Mouse (Mus musculus): ENCODE measurements around the gene Ebf3. TPM values are rescaled to one million over a fixed set of nuclear protein-coding genes. Genes with fewer than 3 reads are reported as not detected.

The Ebf3 gene
- polyA plus RNA-seq, 1 experiment = not detected

- Histone ChIP-seq H3K36me3 (replicated peaks; ENCODE audit: low read length) (no peaks in the 10 kb centered on the region), H3K27me3 (replicated peaks) (peaks cover 44% of the 10 kb centered on the region), H3K9me3 (no peaks in the 10 kb centered on the region), H3K4me3 (replicated peaks) (no peak overlapping the region), H3K4me1 (no peaks in the 10 kb centered on the region)
- no peak for TF ChIP-seq GATA1 (IDR thresholded peaks at IDR 0.05; ENCODE audit: borderline replicate concordance, low read length)
- no peak for TF ChIP-seq FLI1 (IDR thresholded peaks at IDR 0.05; ENCODE audit: low read length)
Observed at GRCm38 (mm10) chr7:137289290-137289957, 24.8 kb downstream of the Ebf3 start.

DNA sequence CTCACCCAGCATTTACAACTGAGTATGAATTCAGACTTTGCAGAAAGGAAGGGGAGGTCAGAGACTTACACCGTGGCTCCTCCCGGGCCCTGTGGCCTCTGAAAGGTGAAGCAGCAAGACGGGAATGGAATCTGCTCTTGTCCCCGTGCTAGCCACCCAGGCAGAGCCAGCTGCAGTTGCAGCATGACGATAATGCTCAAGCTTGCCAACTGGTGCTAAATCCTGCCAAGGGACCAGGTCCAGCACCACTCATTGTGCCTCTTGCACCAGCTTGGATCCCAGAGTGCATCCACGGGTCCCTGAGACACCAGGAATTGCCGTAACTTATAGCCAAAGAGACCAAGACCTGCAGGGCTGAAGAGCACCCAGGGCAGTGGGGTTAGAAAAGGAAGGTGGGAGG, 36.1 kb downstream of the Ebf3 start:
- Histone ChIP-seq H3K9me3 (no peaks in the 10 kb centered on the region), H3K4me3 (replicated peaks) (no peak overlapping the region), H3K27me3 (replicated peaks) (peaks cover 30% of the 10 kb centered on the region), H3K36me3 (replicated peaks; ENCODE audit: low read length) (no peaks in the 10 kb centered on the region), H3K4me1 (no peaks in the 10 kb centered on the region)
- TF ChIP-seq GATA1 (IDR thresholded peaks at IDR 0.05; ENCODE audit: borderline replicate concordance, low read length) (no peak), FLI1 (IDR thresholded peaks at IDR 0.05; ENCODE audit: low read length) (no peak)

- TF ChIP-seq GATA1 (IDR thresholded peaks at IDR 0.05; ENCODE audit: borderline replicate concordance, low read length) (no peak), FLI1 (IDR thresholded peaks at IDR 0.05; ENCODE audit: low read length) (no peak)
- Histone ChIP-seq H3K4me3 (replicated peaks) (no peak overlapping the region), H3K4me1 (no peaks in the 10 kb centered on the region), H3K36me3 (replicated peaks; ENCODE audit: low read length) (no peaks in the 10 kb centered on the region), H3K9me3 (no peaks in the 10 kb centered on the region), H3K27me3 (replicated peaks) (peaks cover 34% of the 10 kb centered on the region)
Observed at GRCm38 (mm10) chr7:137277713-137278112, 36.5 kb downstream of the Ebf3 start.

GRCm38 (mm10) chr7:137272252-137272651, 42.0 kb downstream of the Ebf3 start:
- H3K27me3 ChIP-seq (replicated peaks) = peaks cover 40% of the 10 kb centered on the region
- no peaks in the 10 kb centered on the region for H3K36me3 ChIP-seq (replicated peaks; ENCODE audit: low read length)
- TF ChIP-seq FLI1 (IDR thresholded peaks at IDR 0.05; ENCODE audit: low read length) (no peak), GATA1 (IDR thresholded peaks at IDR 0.05; ENCODE audit: borderline replicate concordance, low read length) (no peak)
- no peaks in the 10 kb centered on the region for H3K4me1 ChIP-seq
- no peaks in the 10 kb centered on the region for H3K9me3 ChIP-seq
- H3K4me3 ChIP-seq (replicated peaks) = no peak overlapping the region

GRCm38 (mm10) chr7:137268452-137269155, 45.6 kb downstream of the Ebf3 start:
- H3K27me3 ChIP-seq (replicated peaks) = peaks cover 36% of the 10 kb centered on the region
- no peaks in the 10 kb centered on the region for H3K9me3 ChIP-seq
- no peaks in the 10 kb centered on the region for H3K36me3 ChIP-seq (replicated peaks; ENCODE audit: low read length)
- no peaks in the 10 kb centered on the region for H3K4me1 ChIP-seq
- H3K4me3 ChIP-seq (replicated peaks) = no peak overlapping the region
- no peak for TF ChIP-seq FLI1 (IDR thresholded peaks at IDR 0.05; ENCODE audit: low read length)

DNA sequence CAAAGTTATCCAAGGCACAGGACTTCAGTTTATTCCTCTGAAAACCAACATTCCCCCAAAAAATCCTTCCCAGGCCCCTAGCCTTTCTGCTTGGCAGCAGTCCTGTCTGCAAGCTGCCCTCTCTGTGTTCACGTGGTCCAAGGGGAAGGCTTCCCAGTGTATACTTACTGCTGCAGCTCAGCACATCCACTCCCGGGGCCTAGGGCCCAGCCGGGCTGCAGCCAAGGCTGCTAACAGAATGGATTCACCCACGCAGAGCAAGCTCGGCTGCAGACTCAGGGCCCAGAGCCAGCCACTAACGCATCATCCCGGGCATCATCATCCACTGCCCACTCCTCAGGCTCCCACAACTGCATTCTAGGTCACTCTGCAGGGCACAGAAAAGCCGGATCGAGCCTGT, 46.8 kb downstream of the Ebf3 start:
- no peaks in the 10 kb centered on the region for H3K4me1 ChIP-seq
- H3K27me3 ChIP-seq (replicated peaks) = peaks cover 30% of the 10 kb centered on the region
- no peak for TF ChIP-seq FLI1 (IDR thresholded peaks at IDR 0.05; ENCODE audit: low read length)
- TF ChIP-seq GATA1 (IDR thresholded peaks at IDR 0.05; ENCODE audit: borderline replicate concordance, low read length) = no peak
- no peaks in the 10 kb centered on the region for H3K9me3 ChIP-seq
- H3K36me3 ChIP-seq (replicated peaks; ENCODE audit: low read length) = no peaks in the 10 kb centered on the region
- H3K4me3 ChIP-seq (replicated peaks) = no peak overlapping the region

- H3K9me3 ChIP-seq = no peaks in the 10 kb centered on the region
- H3K36me3 ChIP-seq (replicated peaks; ENCODE audit: low read length) = no peaks in the 10 kb centered on the region
- peaks cover 22% of the 10 kb centered on the region for H3K27me3 ChIP-seq (replicated peaks)
- TF ChIP-seq FLI1 (IDR thresholded peaks at IDR 0.05; ENCODE audit: low read length) = no peak
- no peak for TF ChIP-seq GATA1 (IDR thresholded peaks at IDR 0.05; ENCODE audit: borderline replicate concordance, low read length)
- no peak overlapping the region for H3K4me3 ChIP-seq (replicated peaks)
- no peaks in the 10 kb centered on the region for H3K4me1 ChIP-seq
Observed at GRCm38 (mm10) chr7:137266575-137266974, 47.7 kb downstream of the Ebf3 start.

DNA sequence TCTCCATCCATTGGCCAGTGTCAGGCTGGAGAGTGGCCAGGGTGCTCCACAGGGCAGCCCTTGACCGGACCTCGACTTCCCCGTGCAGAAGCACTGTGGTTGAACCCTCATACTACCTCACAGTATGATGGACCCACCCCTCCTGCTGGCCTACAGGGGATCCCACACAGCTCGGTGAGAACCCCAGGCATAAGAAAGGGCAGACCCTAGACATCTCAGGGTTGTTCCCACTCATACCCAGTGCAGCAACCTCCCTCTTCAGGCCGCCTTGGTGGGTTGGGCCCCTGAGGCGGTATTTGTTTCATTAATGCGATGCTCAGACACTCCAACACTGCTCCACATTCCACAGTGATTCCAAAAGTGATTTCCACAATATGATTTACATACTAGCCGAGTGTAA, 51.9 kb downstream of the Ebf3 start:
- TF ChIP-seq FLI1 (IDR thresholded peaks at IDR 0.05; ENCODE audit: low read length) = no peak
- TF ChIP-seq GATA1 (IDR thresholded peaks at IDR 0.05; ENCODE audit: borderline replicate concordance, low read length) = no peak
- Histone ChIP-seq H3K36me3 (replicated peaks; ENCODE audit: low read length) (no peaks in the 10 kb centered on the region), H3K9me3 (no peaks in the 10 kb centered on the region), H3K4me3 (replicated peaks) (no peak overlapping the region), H3K4me1 (no peaks in the 10 kb centered on the region), H3K27me3 (replicated peaks) (peaks cover 13% of the 10 kb centered on the region)

GRCm38 (mm10) chr7:137246213-137246872, 67.9 kb downstream of the Ebf3 start:
- TF ChIP-seq GATA1 (IDR thresholded peaks at IDR 0.05; ENCODE audit: borderline replicate concordance, low read length) (no peak), FLI1 (IDR thresholded peaks at IDR 0.05; ENCODE audit: low read length) (no peak)

GRCm38 (mm10) chr7:137244839-137245238, 69.4 kb downstream of the Ebf3 start:
- Histone ChIP-seq H3K4me3 (replicated peaks) (no peak overlapping the region), H3K27me3 (replicated peaks) (peaks cover 13% of the 10 kb centered on the region), H3K4me1 (no peaks in the 10 kb centered on the region; the same call in 1 of the 2 replicates), H3K36me3 (replicated peaks; ENCODE audit: low read length) (no peaks in the 10 kb centered on the region), H3K9me3 (no peaks in the 10 kb centered on the region)
- TF ChIP-seq GATA1 (IDR thresholded peaks at IDR 0.05; ENCODE audit: borderline replicate concordance, low read length) (no peak), FLI1 (IDR thresholded peaks at IDR 0.05; ENCODE audit: low read length) (no peak)

More at GRCm38 (mm10) chr7:137246213-137246872, 67.9 kb downstream of the Ebf3 start:
- peaks cover 13% of the 10 kb centered on the region for H3K27me3 ChIP-seq (replicated peaks)
- no peaks in the 10 kb centered on the region for H3K36me3 ChIP-seq (replicated peaks; ENCODE audit: low read length)
- no peaks in the 10 kb centered on the region for H3K9me3 ChIP-seq
- H3K4me1 ChIP-seq = no peaks in the 10 kb centered on the region; the same call in 1 of the 2 replicates
- H3K4me3 ChIP-seq (replicated peaks) = no peak overlapping the region

All from megakaryocyte, embryonic 14.5 days (primary cell).